Mouse (Mus musculus) macrophage (primary cell): ENCODE data around the gene Tma7. TPM values are rescaled to one million over a fixed set of nuclear protein-coding genes. Genes with fewer than 3 reads are reported as not detected.

Experiments
- H3K27ac ChIP-seq: fragments of 350-480 bp; formaldehyde crosslinking; 2 replicates; pipeline ENCODE4 v1.9.0; 2021
- H3K36me3 ChIP-seq: fragments of 350-480 bp; formaldehyde crosslinking; 2 replicates; pipeline ENCODE4 v1.9.0; 2021; ENCODE audit errors: inconsistent target
- H3K4me3 ChIP-seq: fragments of 350-480 bp; formaldehyde crosslinking; 2 replicates; pipeline ENCODE4 v1.9.0; 2021; ENCODE audit errors: inconsistent target
- H3K79me2 ChIP-seq: fragments of 350-480 bp; formaldehyde crosslinking; 2 replicates; pipeline ENCODE4 v1.9.0; 2021; ENCODE audit errors: inconsistent target
- WGBS: methylation state at CpG from one replicate; pipeline ENCODE4 v1.1.7; 2026; ENCODE audit warnings: inconsistent platforms; ENCODE audit not compliant: missing documents; 5-methylcytosine and 5-hydroxymethylcytosine counted together
- polyA plus RNA-seq: library from polyadenylated mRNA; stranded (reverse); fragments of 250-400 nt; gene quantifications from 3 replicates; pipeline ENCODE4 v1.2.4, GENCODE M21; 2018; ENCODE audit warnings: inconsistent platforms

Gene Tma7
- polyA plus RNA-seq, 1 experiment from 2014 or later: 294 TPM

GRCm38 (mm10) chr9:109032435-109032834 is 50.0 kb downstream of the Tma7 start:
- Histone ChIP-seq H3K27ac (no peak overlapping the region), H3K4me3 (no peak overlapping the region), H3K36me3 (peaks cover 30% of the 10 kb centered on the region; the same call in 1 of the 2 replicates), H3K79me2 (no peaks in the 10 kb centered on the region)
- 78% methylated on average over 6 of the region's 6 CpGs for WGBS

- H3K4me3 ChIP-seq: no peak overlapping the region
- 99% methylated on average over 8 of the region's 8 CpGs for WGBS
- H3K36me3 ChIP-seq: peaks cover 37% of the 10 kb centered on the region; the same call in 1 of the 2 replicates
- no peaks in the 10 kb centered on the region for H3K79me2 ChIP-seq
- H3K27ac ChIP-seq: no peak overlapping the region
These were observed 50.7 kb downstream of the Tma7 start for GRCm38 (mm10) chr9:109031686-109032085.

GRCm38 (mm10) chr9:109031001-109031400 is 51.4 kb downstream of the Tma7 start:
- Histone ChIP-seq H3K79me2 (no peaks in the 10 kb centered on the region), H3K4me3 (no peak overlapping the region), H3K36me3 (peaks cover 41% of the 10 kb centered on the region; the same call in 1 of the 2 replicates), H3K27ac (no peak overlapping the region)
- 93% methylated on average over 7 of the region's 7 CpGs for WGBS

- peaks cover 48% of the 10 kb centered on the region; the same call in 1 of the 2 replicates for H3K36me3 ChIP-seq
- WGBS: 94% methylated on average over 3 of the region's 3 CpGs
- no peaks in the 10 kb centered on the region for H3K79me2 ChIP-seq
- H3K27ac ChIP-seq: no peak overlapping the region
- H3K4me3 ChIP-seq: no peak overlapping the region
These were observed 52.1 kb downstream of the Tma7 start for GRCm38 (mm10) chr9:109030312-109030711.

GRCm38 (mm10) chr9:109028919-109029318 is 53.5 kb downstream of the Tma7 start:
- WGBS: 67% methylated on average over 5 of the region's 5 CpGs
- peaks cover 53% of the 10 kb centered on the region; the same call in 1 of the 2 replicates for H3K36me3 ChIP-seq
- no peak overlapping the region for H3K27ac ChIP-seq
- H3K79me2 ChIP-seq: no peaks in the 10 kb centered on the region
- H3K4me3 ChIP-seq: no peak overlapping the region

GRCm38 (mm10) chr9:109028421-109028820 is 54.0 kb downstream of the Tma7 start:
- H3K79me2 ChIP-seq: no peaks in the 10 kb centered on the region
- H3K36me3 ChIP-seq: peaks cover 53% of the 10 kb centered on the region; the same call in 1 of the 2 replicates
- 96% methylated on average over 3 of the region's 3 CpGs for WGBS
- no peak overlapping the region for H3K27ac ChIP-seq
- no peak overlapping the region for H3K4me3 ChIP-seq

GRCm38 (mm10) chr9:109027521-109027920 is 54.9 kb downstream of the Tma7 start:
- Histone ChIP-seq H3K36me3 (peaks cover 53% of the 10 kb centered on the region; the same call in 1 of the 2 replicates), H3K27ac (no peak overlapping the region), H3K4me3 (no peak overlapping the region), H3K79me2 (no peaks in the 10 kb centered on the region)
- 80% methylated on average over 8 of the region's 8 CpGs for WGBS

Other genes with a start within 250 kb of the Tma7 start
- 5.2 to 17.9 TPM (median 8.1 TPM) in 3 replicates for gene Slc26a6, start 229.3 kb downstream of the Tma7 start, polyA plus RNA-seq
- not detected in 3 replicates for gene Tmem89, start 168.0 kb downstream of the Tma7 start, polyA plus RNA-seq
- gene Uqcrc1, start 146.0 kb downstream of the Tma7 start, polyA plus RNA-seq: 93.6 to 149 TPM (median 105 TPM) in 3 replicates
- 0.11 to 0.42 TPM (median 0.14 TPM) in 3 replicates for gene Col7a1, start 129.0 kb downstream of the Tma7 start, polyA plus RNA-seq
- gene Ucn2, start 96.6 kb downstream of the Tma7 start, polyA plus RNA-seq: not detected in 3 replicates
- gene Pfkfb4, start 90.8 kb downstream of the Tma7 start, polyA plus RNA-seq: 23.2 to 27.5 TPM (median 24.0 TPM) in 3 replicates
- 392 to 901 TPM (median 421 TPM) in 3 replicates for gene Shisa5, start 44.0 kb downstream of the Tma7 start, polyA plus RNA-seq
- gene Trex1, start 22.9 kb downstream of the Tma7 start, polyA plus RNA-seq: 60.4 to 194 TPM (median 98.8 TPM) in 3 replicates
- 6.3 to 9.1 TPM (median 6.5 TPM) in 3 replicates for gene Atrip, start 8.5 kb downstream of the Tma7 start, polyA plus RNA-seq
- gene Ccdc51, start 94 bp downstream of the Tma7 start, polyA plus RNA-seq: 2.5 to 7.4 TPM (median 5.7 TPM) in 3 replicates
- not detected in 3 replicates for gene Plxnb1, start 12.8 kb upstream of the Tma7 start, polyA plus RNA-seq
- gene Fbxw21, start 79.5 kb upstream of the Tma7 start, polyA plus RNA-seq: not detected in 3 replicates
- not detected in 3 replicates for gene Fbxw13, start 113.4 kb upstream of the Tma7 start, polyA plus RNA-seq
- not detected in 3 replicates for gene Fbxw20, start 152.2 kb upstream of the Tma7 start, polyA plus RNA-seq
- not detected in 3 replicates for gene Fbxw14, start 205.1 kb upstream of the Tma7 start, polyA plus RNA-seq